Mouse (Mus musculus) heart, postnatal 0 days (tissue): ENCODE data around the gene Cspg5.

ENCODE experiments used
- CTCF ChIP-seq: IDR thresholded peaks from 2 replicates; pipeline ENCODE4 v1.5.1; 2016; ENCODE audit warnings: antibody characterized with exemption, control low read depth, low read depth
- EP300 ChIP-seq: IDR thresholded peaks from 2 replicates; pipeline ENCODE4 v1.6.1; 2016; ENCODE audit warnings: antibody characterized with exemption, low read depth

GRCm38 (mm10) chr9:110245590-110246320 is 2.2 kb downstream of the Cspg5 start:
- TF ChIP-seq CTCF (no peak), EP300 (no peak)
